Mouse (Mus musculus) kidney, adult 2 months (tissue): ENCODE measurements around the gene Snapc1. TPM values are rescaled to one million over a fixed set of nuclear protein-coding genes. Genes with fewer than 3 reads are reported as not detected.
A peak's percentile ranks its signal among the peaks of the same experiment; 100 is the strongest.

Experiments used
- DNase-seq: peaks from one replicate; pipeline ENCODE4 v3.0.0; 2021
- H3K27ac ChIP-seq: fragments of 200-500 bp; 2 replicates; pipeline ENCODE4 v1.5.1; 2012; ENCODE audit warnings: low read depth, low read length, control low read depth, inconsistent platforms; ENCODE audit not compliant: insufficient read depth
- H3K27me3 ChIP-seq: fragments of 200-500 bp; replicated peaks from 2 replicates; pipeline ENCODE4 v1.6.1; 2012; ENCODE audit warnings: mild to moderate bottlenecking, moderate library complexity, low read length, inconsistent platforms; ENCODE audit not compliant: control insufficient read depth, insufficient read depth
- H3K36me3 ChIP-seq: fragments of 200-500 bp; 2 replicates; pipeline ENCODE4 v1.6.1; 2012; ENCODE audit warnings: mild to moderate bottlenecking, moderate library complexity, low read length, inconsistent platforms; ENCODE audit not compliant: control insufficient read depth, insufficient read depth
- H3K4me1 ChIP-seq: fragments of 200-500 bp; 2 replicates; pipeline ENCODE4 v1.6.1; 2011; ENCODE audit warnings: low read length; ENCODE audit not compliant: control insufficient read depth, insufficient read depth
- H3K4me3 ChIP-seq: fragments of 200-500 bp; 2 replicates; pipeline ENCODE4 v1.5.1; 2011; ENCODE audit warnings: mild to moderate bottlenecking, low read depth, low read length, control low read depth; ENCODE audit not compliant: insufficient read depth
- CTCF ChIP-seq: fragments of 200-500 bp; conservative IDR thresholded peaks from 2 replicates; pipeline ENCODE4 v1.5.1; 2011; ENCODE audit warnings: low read depth, mild to moderate bottlenecking, control low read depth, low read length, moderate library complexity, mixed read lengths; ENCODE audit not compliant: insufficient read depth, insufficient read length
- POLR2A ChIP-seq: fragments of 200-500 bp; IDR thresholded peaks from one replicate; pipeline ENCODE4 v1.6.1; 2011; ENCODE audit warnings: low read depth, low read length, control low read depth
- WGBS: fragments of 180-500 bp; shearing (Covaris S2); methylation state at CpG from one replicate; pipeline ENCODE4 v1.1.7; 2018; 5-methylcytosine and 5-hydroxymethylcytosine counted together
- polyA plus RNA-seq: library from polyadenylated mRNA; depleted of rRNA; stranded (reverse); fragments of >200 nt; gene quantifications from 2 replicates; pipeline ENCODE4 v1.2.3, GENCODE M21; 2012

The Snapc1 gene
- polyA plus RNA-seq, 1 experiment = 9.2 TPM

GRCm38 (mm10) chr12:73996906-73997296 lies 32.6 kb downstream of the Snapc1 start:
- Histone ChIP-seq H3K27me3 (0 out of 2 replicates have a peak, but pooled peaks cover 2% of the 10 kb centered on the region), H3K36me3 (no peaks in the 10 kb centered on the region), H3K27ac (no peak overlapping the region), H3K4me3 (no peak overlapping the region), H3K4me1 (no peaks in the 10 kb centered on the region)
- 35% methylated on average over 12 of the region's 12 CpGs for WGBS
- no peak for TF ChIP-seq POLR2A
- TF ChIP-seq CTCF = no peak
- no peak for DNase-seq

GRCm38 (mm10) chr12:73997297-73998127 lies 33.2 kb downstream of the Snapc1 start, which contains the start of gene Syt16:
Syt16 (plus strand) TSS chr12:73997661.
- no peak for TF ChIP-seq CTCF
- TF ChIP-seq POLR2A = no peak
- DNase-seq = no peak
- WGBS = 2% methylated on average over 67 of the region's 67 CpGs
- H3K27ac ChIP-seq = no peak within 1 kb of the TSS
- 0 out of 2 replicates have a peak, but pooled peaks cover 2% of the 10 kb centered on the region for H3K27me3 ChIP-seq
- no peaks in the 10 kb centered on the region for H3K36me3 ChIP-seq
- no peak within 1 kb of the TSS for H3K4me3 ChIP-seq
- no peaks in the 10 kb centered on the region for H3K4me1 ChIP-seq

GRCm38 (mm10) chr12:73998128-73998456 lies 33.8 kb downstream of the Snapc1 start:
- Histone ChIP-seq H3K27me3 (0 out of 2 replicates have a peak, but pooled peaks cover 2% of the 10 kb centered on the region), H3K36me3 (no peaks in the 10 kb centered on the region), H3K4me1 (no peaks in the 10 kb centered on the region), H3K27ac (no peak overlapping the region), H3K4me3 (no peak overlapping the region)
- DNase-seq = no peak
- WGBS = 50% methylated on average over 5 of the region's 5 CpGs
- TF ChIP-seq CTCF (no peak), POLR2A (no peak)

GRCm38 (mm10) chr12:74002449-74002848 lies 38.2 kb downstream of the Snapc1 start:
- Histone ChIP-seq H3K4me1 (no peaks in the 10 kb centered on the region), H3K36me3 (no peaks in the 10 kb centered on the region), H3K4me3 (no peak overlapping the region), H3K27ac (no peak overlapping the region), H3K27me3 (0 out of 2 replicates have a peak, but pooled peaks cover 2% of the 10 kb centered on the region)
- WGBS = 72% methylated on average over 9 of the region's 9 CpGs
- no peak for TF ChIP-seq POLR2A
- no peak for TF ChIP-seq CTCF
- DNase-seq = no peak

- Histone ChIP-seq H3K4me1 (no peaks in the 10 kb centered on the region; the same call in 1 of the 2 replicates), H3K4me3 (no peak overlapping the region), H3K36me3 (no peaks in the 10 kb centered on the region), H3K27ac (no peak overlapping the region), H3K27me3 (no peaks in the 10 kb centered on the region)
- TF ChIP-seq CTCF (peak; percentile 82), POLR2A (no peak)
- WGBS = 21% methylated on average over 8 of the region's 8 CpGs
- peak; percentile 24 for DNase-seq
Observed at GRCm38 (mm10) chr12:74009448-74009911, 45.2 kb downstream of the Snapc1 start.

GRCm38 (mm10) chr12:74013739-74014138 lies 49.5 kb downstream of the Snapc1 start:
- peak; percentile 99 for TF ChIP-seq CTCF
- no peak for TF ChIP-seq POLR2A
- no peak overlapping the region for H3K4me3 ChIP-seq
- H3K27ac ChIP-seq = no peak overlapping the region
- peak; percentile 79 for DNase-seq
- no peaks in the 10 kb centered on the region for H3K27me3 ChIP-seq
- no peaks in the 10 kb centered on the region for H3K36me3 ChIP-seq
- 3% methylated on average over 6 of the region's 6 CpGs for WGBS
- no peaks in the 10 kb centered on the region; the same call in 1 of the 2 replicates for H3K4me1 ChIP-seq

GRCm38 (mm10) chr12:74014739-74015270 lies 50.5 kb downstream of the Snapc1 start:
- Histone ChIP-seq H3K27ac (no peak overlapping the region), H3K4me3 (no peak overlapping the region), H3K36me3 (no peaks in the 10 kb centered on the region), H3K4me1 (no peaks in the 10 kb centered on the region; the same call in 1 of the 2 replicates), H3K27me3 (no peaks in the 10 kb centered on the region)
- TF ChIP-seq CTCF = peak; percentile 31; the same call in 1 of the 2 replicates
- no peak for TF ChIP-seq POLR2A
- 53% methylated on average over 7 of the region's 7 CpGs for WGBS
- DNase-seq = peak; percentile 35
